ENCODE assay signal across 8 mouse cellular contexts in genomic region chr11:102925351-102925717, GRCm38 (mm10). TPM values are rescaled to one million over a fixed set of nuclear protein-coding genes. Genes with fewer than 3 reads are reported as not detected.
DNase-seq lines count a peak whose midpoint lies in the region; ATAC-seq and TF ChIP-seq lines count a peak whose summit lies in the region.

No protein-coding gene starts in this region.

- peaks cover 3% of the 10 kb centered on the region for H3K36me3 ChIP-seq in neural tube, embryonic 11.5 days (ENCODE audit: control insufficient read depth, insufficient read depth, low read length)
- no peaks in the 10 kb centered on the region for H3K36me3 ChIP-seq in forebrain, postnatal 0 days (ENCODE audit: insufficient read depth)
- peaks cover 27% of the 10 kb centered on the region for H3K36me3 ChIP-seq in liver, embryonic 13.5 days
- H3K36me3 ChIP-seq in neural tube, embryonic 14.5 days (ENCODE audit: control insufficient read depth, insufficient read depth, low read length): no peaks in the 10 kb centered on the region

- no peaks in the 10 kb centered on the region for H3K27me3 ChIP-seq in neural tube, embryonic 11.5 days (ENCODE audit: control insufficient read depth, insufficient read depth, low read length)
- H3K27me3 ChIP-seq in forebrain, postnatal 0 days (ENCODE audit: insufficient read depth, low read length): no peaks in the 10 kb centered on the region
- H3K27me3 ChIP-seq in liver, embryonic 13.5 days: peaks cover 5% of the 10 kb centered on the region; the same call in 1 of the 2 replicates
- H3K27me3 ChIP-seq in neural tube, embryonic 14.5 days (ENCODE audit: control insufficient read depth, insufficient read depth, low read length): no peaks in the 10 kb centered on the region

- TF ChIP-seq CTCF in forebrain, postnatal 0 days (IDR thresholded peaks at IDR 0.05; ENCODE audit: low read depth): peak; percentile 50

- ATAC-seq in neural tube, embryonic 11.5 days (ENCODE audit: insufficient read depth, low FRiP score, low TSS enrichment): peak; percentile 20; the same call in 1 of the 2 replicates
- ATAC-seq in forebrain, postnatal 0 days: peak; percentile 72
- ATAC-seq in liver, embryonic 13.5 days (ENCODE audit: low read depth): peak; percentile 41
- ATAC-seq in neural tube, embryonic 14.5 days (ENCODE audit: low read depth): 0 out of 2 replicates have a peak, but pooled peaks have one; percentile 24

- 2% methylated on average over 10 of the region's 10 CpGs for WGBS in neural tube, embryonic 11.5 days
- under 1% methylated on average over 10 of the region's 10 CpGs for WGBS in forebrain, postnatal 0 days
- WGBS in liver, embryonic 13.5 days (ENCODE audit: insufficient replicate concordance): 0% methylated on average over 10 of the region's 10 CpGs
- WGBS in neural tube, embryonic 14.5 days: 2% methylated on average over 10 of the region's 10 CpGs

- H3K4me1 ChIP-seq in neural tube, embryonic 11.5 days (ENCODE audit: control insufficient read depth, insufficient read depth, low read length): peaks cover 2% of the 10 kb centered on the region; the same call in 1 of the 2 replicates
- H3K4me1 ChIP-seq in forebrain, postnatal 0 days (ENCODE audit: insufficient read depth): no peaks in the 10 kb centered on the region
- H3K4me1 ChIP-seq in liver, embryonic 13.5 days (replicated peaks): peaks cover 46% of the 10 kb centered on the region
- peaks cover 4% of the 10 kb centered on the region for H3K4me1 ChIP-seq in neural tube, embryonic 14.5 days (ENCODE audit: control insufficient read depth, insufficient read depth, low read length)

- H3K9ac ChIP-seq in neural tube, embryonic 11.5 days (ENCODE audit: low read length): peak overlapping the region; percentile 60
- H3K9ac ChIP-seq in forebrain, postnatal 0 days: peak overlapping the region; percentile 40; the same call in 1 of the 2 replicates
- H3K9ac ChIP-seq in liver, embryonic 13.5 days: peak overlapping the region; percentile 93
- H3K9ac ChIP-seq in neural tube, embryonic 14.5 days (replicated peaks; ENCODE audit: low read depth, low read length): peak overlapping the region; percentile 37

- no peak for DNase-seq in neural tube, embryonic 11.5 days (ENCODE audit: low spot score)
- no peak for DNase-seq in neural tube, embryonic 10.5 days (ENCODE audit: extremely low spot score, low spot score)
- DNase-seq in adipocyte (ENCODE audit: low spot score): peak; percentile 70
- no peak for DNase-seq in forebrain, postnatal 0 days
- DNase-seq in liver, embryonic 13.5 days: no peak
- no peak for DNase-seq in frontal cortex, postnatal 14 days (ENCODE audit: low spot score in 2 of 2)
- DNase-seq in cerebellum, adult 8-10 months: no peak

- H3K4me2 ChIP-seq in neural tube, embryonic 11.5 days (ENCODE audit: low read depth): peak overlapping the region; percentile 45
- H3K4me2 ChIP-seq in forebrain, postnatal 0 days (ENCODE audit: low read depth): peak overlapping the region; percentile 81
- H3K4me2 ChIP-seq in liver, embryonic 13.5 days: peak overlapping the region; percentile 77
- H3K4me2 ChIP-seq in neural tube, embryonic 14.5 days (ENCODE audit: low read depth, low read length): peak overlapping the region; percentile 79

- H3K9me3 ChIP-seq in neural tube, embryonic 11.5 days (ENCODE audit: control insufficient read depth, low read length): no peaks in the 10 kb centered on the region
- H3K9me3 ChIP-seq in forebrain, postnatal 0 days (ENCODE audit: low read length): no peaks in the 10 kb centered on the region
- no peaks in the 10 kb centered on the region for H3K9me3 ChIP-seq in liver, embryonic 13.5 days (replicated peaks)
- H3K9me3 ChIP-seq in neural tube, embryonic 14.5 days (ENCODE audit: control insufficient read depth, low read length): no peaks in the 10 kb centered on the region

- peak overlapping the region; percentile 86 for H3K27ac ChIP-seq in neural tube, embryonic 11.5 days (ENCODE audit: low read depth, low read length)
- peak overlapping the region; percentile 71 for H3K27ac ChIP-seq in forebrain, postnatal 0 days (ENCODE audit: low read depth, low read length)
- peak overlapping the region; percentile 95 for H3K27ac ChIP-seq in liver, embryonic 13.5 days
- H3K27ac ChIP-seq in neural tube, embryonic 14.5 days (ENCODE audit: low read depth, low read length): peak overlapping the region; percentile 44

- H3K4me3 ChIP-seq in neural tube, embryonic 11.5 days (ENCODE audit: low read depth, low read length): peak overlapping the region; percentile 64
- H3K4me3 ChIP-seq in forebrain, postnatal 0 days (ENCODE audit: low read depth, low read length): peak overlapping the region; percentile 59
- H3K4me3 ChIP-seq in liver, embryonic 13.5 days (replicated peaks): peak overlapping the region; percentile 86
- H3K4me3 ChIP-seq in neural tube, embryonic 14.5 days (ENCODE audit: low read depth, low read length): peak overlapping the region; percentile 45

RNA-seq across cellular contexts. Expression of gene Kif18b, which starts 0.4 kb away (rescaled TPM):
- polyA plus RNA-seq in neural tube, embryonic 11.5 days (2014; fragmentation: Nextera tagmentation; extraction: Ambion mirVana): 5.1 and 6.6 TPM in 2 replicates
- 3.2 and 6.6 TPM in 2 replicates for total RNA-seq in forebrain, postnatal 0 days (2014; rRNA removed)
- polyA plus RNA-seq in forebrain, postnatal 0 days (2015; fragmentation: Nextera tagmentation; extraction: Ambion mirVana): 0.54 and 0.70 TPM in 2 replicates
- polyA plus RNA-seq in liver, embryonic 13.5 days (2015; fragmentation: Nextera tagmentation; extraction: Ambion mirVana): 9.0 and 9.3 TPM in 2 replicates
- 0.84 and 0.88 TPM in 2 replicates for polyA plus RNA-seq in neural tube, embryonic 14.5 days (2014; fragmentation: Nextera tagmentation; extraction: Ambion mirVana)

RNA-seq across cellular contexts. Expression of gene C1ql1, which starts 21.2 kb away (rescaled TPM):
- 2.9 and 4.0 TPM in 2 replicates for polyA plus RNA-seq in neural tube, embryonic 11.5 days (2014; fragmentation: Nextera tagmentation; extraction: Ambion mirVana)
- total RNA-seq in forebrain, postnatal 0 days (2014; rRNA removed): 10.3 and 11.8 TPM in 2 replicates
- 3.9 and 5.4 TPM in 2 replicates for polyA plus RNA-seq in forebrain, postnatal 0 days (2015; fragmentation: Nextera tagmentation; extraction: Ambion mirVana)
- polyA plus RNA-seq in liver, embryonic 13.5 days (2015; fragmentation: Nextera tagmentation; extraction: Ambion mirVana): 0.07 and 0.10 TPM in 2 replicates
- polyA plus RNA-seq in neural tube, embryonic 14.5 days (2014; fragmentation: Nextera tagmentation; extraction: Ambion mirVana): 5.6 and 6.8 TPM in 2 replicates

RNA-seq across cellular contexts. Expression of gene Gfap, which starts 24.6 kb away (rescaled TPM):
- polyA plus RNA-seq in neural tube, embryonic 11.5 days (2014; fragmentation: Nextera tagmentation; extraction: Ambion mirVana): 0.12 and 0.20 TPM in 2 replicates
- 44.4 and 58.9 TPM in 2 replicates for total RNA-seq in forebrain, postnatal 0 days (2014; rRNA removed)
- polyA plus RNA-seq in forebrain, postnatal 0 days (2015; fragmentation: Nextera tagmentation; extraction: Ambion mirVana): 31.8 and 52.6 TPM in 2 replicates
- polyA plus RNA-seq in liver, embryonic 13.5 days (2015; fragmentation: Nextera tagmentation; extraction: Ambion mirVana): 7.2 and 7.7 TPM in 2 replicates
- 0.17 and 0.88 TPM in 2 replicates for polyA plus RNA-seq in neural tube, embryonic 14.5 days (2014; fragmentation: Nextera tagmentation; extraction: Ambion mirVana)

RNA-seq across cellular contexts. Expression of gene Fam187a, which starts 40.4 kb away (rescaled TPM):
- polyA plus RNA-seq in neural tube, embryonic 11.5 days (2014; fragmentation: Nextera tagmentation; extraction: Ambion mirVana): not detected in 2 replicates
- 0.38 TPM in 1 of 2 replicates, not detected in the other for total RNA-seq in forebrain, postnatal 0 days (2014; rRNA removed)
- not detected in 2 replicates for polyA plus RNA-seq in forebrain, postnatal 0 days (2015; fragmentation: Nextera tagmentation; extraction: Ambion mirVana)
- 0.06 TPM in 1 of 2 replicates, not detected in the other for polyA plus RNA-seq in liver, embryonic 13.5 days (2015; fragmentation: Nextera tagmentation; extraction: Ambion mirVana)
- polyA plus RNA-seq in neural tube, embryonic 14.5 days (2014; fragmentation: Nextera tagmentation; extraction: Ambion mirVana): 0.17 TPM in 1 of 2 replicates, not detected in the other

RNA-seq across cellular contexts. Expression of gene Ccdc103, which starts 44.3 kb away (rescaled TPM):
- 1.7 and 1.9 TPM in 2 replicates for polyA plus RNA-seq in neural tube, embryonic 11.5 days (2014; fragmentation: Nextera tagmentation; extraction: Ambion mirVana)
- total RNA-seq in forebrain, postnatal 0 days (2014; rRNA removed): 3.1 and 4.4 TPM in 2 replicates
- polyA plus RNA-seq in forebrain, postnatal 0 days (2015; fragmentation: Nextera tagmentation; extraction: Ambion mirVana): 2.7 and 2.9 TPM in 2 replicates
- 0.91 and 1.4 TPM in 2 replicates for polyA plus RNA-seq in liver, embryonic 13.5 days (2015; fragmentation: Nextera tagmentation; extraction: Ambion mirVana)
- polyA plus RNA-seq in neural tube, embryonic 14.5 days (2014; fragmentation: Nextera tagmentation; extraction: Ambion mirVana): 2.1 and 2.4 TPM in 2 replicates

Comparison
In these comparisons a context has a peak if more than half of its experiments do, and no peak if none do; other contexts are left out.
1. ATAC-seq: peak in every context shown above with its lines; median percentile 72 in forebrain, postnatal 0 days; 41 in liver, embryonic 13.5 days; 24 in neural tube, embryonic 14.5 days; 20 in neural tube, embryonic 11.5 days.
2. H3K27ac ChIP-seq: peak in every context shown above with its lines; median percentile 95 in liver, embryonic 13.5 days; 86 in neural tube, embryonic 11.5 days; 71 in forebrain, postnatal 0 days; 44 in neural tube, embryonic 14.5 days.
3. H3K9ac ChIP-seq: peak in every context shown above with its lines; median percentile 93 in liver, embryonic 13.5 days; 60 in neural tube, embryonic 11.5 days; 40 in forebrain, postnatal 0 days; 37 in neural tube, embryonic 14.5 days.